Mouse (Mus musculus) thymus, adult 2 months (tissue): ENCODE results near the gene Ttc25. TPM values are rescaled to one million over a fixed set of nuclear protein-coding genes. Genes with fewer than 3 reads are reported as not detected.
A peak's percentile ranks its signal among the peaks of the same experiment; 100 is the strongest.

Experiments
- DNase-seq: peaks from one replicate; pipeline ENCODE4 v3.0.0; 2021
- H3K27ac ChIP-seq: fragments of 200-500 bp; 2 replicates; pipeline ENCODE4 v1.5.1; 2012; ENCODE audit warnings: low read length, control low read depth; ENCODE audit not compliant: control insufficient read depth, insufficient read depth
- H3K27me3 ChIP-seq: fragments of 200-500 bp; 2 replicates; pipeline ENCODE4 v1.6.1; 2012; ENCODE audit warnings: mild to moderate bottlenecking, low read length, moderate library complexity, mixed read lengths; ENCODE audit not compliant: control insufficient read depth, insufficient read depth
- H3K36me3 ChIP-seq: fragments of 200-500 bp; 2 replicates; pipeline ENCODE4 v1.6.1; 2012; ENCODE audit warnings: mild to moderate bottlenecking, low read length, moderate library complexity; ENCODE audit not compliant: control insufficient read depth, insufficient read depth
- H3K4me1 ChIP-seq: fragments of 200-500 bp; replicated peaks from 2 replicates; pipeline ENCODE4 v1.6.1; 2012; ENCODE audit warnings: low read length; ENCODE audit not compliant: control insufficient read depth, insufficient read depth
- H3K4me3 ChIP-seq: fragments of 200-500 bp; 2 replicates; pipeline ENCODE4 v1.5.1; 2012; ENCODE audit warnings: mild to moderate bottlenecking, low read length, control low read depth, moderate library complexity; ENCODE audit not compliant: control insufficient read depth, insufficient read depth
- CTCF ChIP-seq: fragments of 200-500 bp; IDR thresholded peaks from 2 replicates; pipeline ENCODE4 v1.5.1; 2012; ENCODE audit warnings: mild to moderate bottlenecking, control low read depth, low read length, moderate library complexity, borderline replicate concordance; ENCODE audit not compliant: control insufficient read depth, poor library complexity, insufficient read depth; ENCODE audit errors: extremely low read depth
- POLR2A ChIP-seq: fragments of 200-500 bp; IDR thresholded peaks from 2 replicates; pipeline ENCODE4 v1.6.1; 2012; ENCODE audit warnings: mild to moderate bottlenecking, low read length, control low read depth, moderate library complexity; ENCODE audit not compliant: control insufficient read depth, poor library complexity, insufficient read depth; ENCODE audit errors: extremely low read depth
- WGBS: fragments of 180-500 bp; shearing (Covaris S2); methylation state at CpG from one replicate; pipeline ENCODE4 v1.1.7; 2018; 5-methylcytosine and 5-hydroxymethylcytosine counted together
- polyA plus RNA-seq: library from polyadenylated mRNA; depleted of rRNA; stranded (reverse); fragments of >200 nt; gene quantifications from 2 replicates; pipeline ENCODE4 v1.2.3, GENCODE M21; 2012; rRNA removed

Gene Ttc25
- 0.58 and 1.1 TPM in 2 replicates for polyA plus RNA-seq

- Histone ChIP-seq H3K36me3 (no peaks in the 10 kb centered on the region), H3K27me3 (no peaks in the 10 kb centered on the region), H3K4me3 (peak within 1 kb of the TSS; percentile 35), H3K4me1 (peaks cover 10% of the 10 kb centered on the region), H3K27ac (no peak within 1 kb of the TSS)
- 13% methylated on average over 28 of the region's 28 CpGs for WGBS
- peak; percentile 77 for DNase-seq
- TF ChIP-seq CTCF (peak; percentile 51; the same call in 1 of the 2 replicates), POLR2A (0 out of 2 replicates have a peak, but pooled peaks have one; percentile 24)
These were observed at the start of gene Ttc25 for GRCm38 (mm10) chr11:100544832-100545745. Ttc25 (plus strand) TSS chr11:100545607.

GRCm38 (mm10) chr11:100500241-100500640, 45.2 kb upstream of the Ttc25 start:
- no peak overlapping the region for H3K4me3 ChIP-seq
- H3K4me1 ChIP-seq, result no peaks in the 10 kb centered on the region
- peaks cover 75% of the 10 kb centered on the region for H3K36me3 ChIP-seq
- 95% methylated on average over 3 of the region's 3 CpGs for WGBS
- TF ChIP-seq CTCF (no peak), POLR2A (no peak)
- H3K27ac ChIP-seq, result no peak overlapping the region
- DNase-seq, result no peak
- H3K27me3 ChIP-seq, result no peaks in the 10 kb centered on the region

- Histone ChIP-seq H3K27me3 (no peaks in the 10 kb centered on the region), H3K27ac (no peak overlapping the region), H3K4me3 (no peak overlapping the region), H3K4me1 (no peaks in the 10 kb centered on the region), H3K36me3 (peaks cover 73% of the 10 kb centered on the region)
- no peak for TF ChIP-seq POLR2A
- TF ChIP-seq CTCF, result no peak
- 94% methylated on average over 7 of the region's 7 CpGs for WGBS
- no peak for DNase-seq
These were observed 44.8 kb upstream of the Ttc25 start for GRCm38 (mm10) chr11:100500651-100501050.

GRCm38 (mm10) chr11:100501321-100501720, 44.1 kb upstream of the Ttc25 start:
- no peak for TF ChIP-seq CTCF
- TF ChIP-seq POLR2A, result no peak
- WGBS, result 97% methylated on average over 6 of the region's 6 CpGs
- no peak for DNase-seq
- no peaks in the 10 kb centered on the region for H3K27me3 ChIP-seq
- H3K4me1 ChIP-seq, result no peaks in the 10 kb centered on the region
- H3K27ac ChIP-seq, result no peak overlapping the region
- H3K4me3 ChIP-seq, result no peak overlapping the region
- H3K36me3 ChIP-seq, result peaks cover 73% of the 10 kb centered on the region

- no peaks in the 10 kb centered on the region for H3K27me3 ChIP-seq
- no peak overlapping the region for H3K4me3 ChIP-seq
- no peak for DNase-seq
- H3K4me1 ChIP-seq, result no peaks in the 10 kb centered on the region
- TF ChIP-seq POLR2A, result no peak
- peaks cover 60% of the 10 kb centered on the region for H3K36me3 ChIP-seq
- no peak overlapping the region for H3K27ac ChIP-seq
- WGBS, result 97% methylated on average over 12 of the region's 12 CpGs
These were observed 40.3 kb upstream of the Ttc25 start for GRCm38 (mm10) chr11:100504990-100505660.

GRCm38 (mm10) chr11:100505997-100506396, 39.4 kb upstream of the Ttc25 start:
- 98% methylated on average over 8 of the region's 8 CpGs for WGBS
- H3K27me3 ChIP-seq, result no peaks in the 10 kb centered on the region
- TF ChIP-seq POLR2A (no peak), CTCF (no peak)

More at GRCm38 (mm10) chr11:100505997-100506396, 39.4 kb upstream of the Ttc25 start:
- Histone ChIP-seq H3K36me3 (peaks cover 63% of the 10 kb centered on the region), H3K4me3 (no peak overlapping the region), H3K4me1 (no peaks in the 10 kb centered on the region), H3K27ac (no peak overlapping the region)
- DNase-seq, result no peak
